Comparison of ENCODE assay signal across 20 mouse cellular contexts in genomic region chr12:27143310-27143709, GRCm38 (mm10).
DNase-seq lines count a peak whose midpoint lies in the region; ATAC-seq lines count a peak whose summit lies in the region.
"Had no signal": no experiment of that assay in that cellular context is flagged by ENCODE, and none has a peak within 500 bp of the region (broad histone marks: within the 10 kb centered on the region; RNA-seq: fewer than 3 reads in every experiment).

No protein-coding gene starts in this region.

- no peak overlapping the region for H3K27ac ChIP-seq in kidney, embryonic 16.5 days (ENCODE audit: low read length)
- peak overlapping the region; percentile 55 for H3K27ac ChIP-seq in hindbrain, embryonic 12.5 days
- peak overlapping the region; percentile 34 for H3K27ac ChIP-seq in midbrain, embryonic 16.5 days (ENCODE audit: low read length)
- H3K27ac ChIP-seq in intestine, embryonic 16.5 days (ENCODE audit: low read length), result no peak overlapping the region
- H3K27ac ChIP-seq: heart, adult 2 months; heart, embryonic 15.5 days had no signal

- no peak for DNase-seq in kidney, postnatal 14 days
- DNase-seq in Muller cell, postnatal 12 days (ENCODE audit: inconsistent ontology term), result peak; percentile 20
- no peak for DNase-seq in testis, postnatal 14 days (ENCODE audit: low spot score)
- DNase-seq: adrenal gland, postnatal 25 days; B cell, adult 2 months; cerebellum, adult 9-10 months; gastrocnemius, postnatal 10 days; heart, adult 2 months; kidney, adult 8-10 months; lung, adult 2 months; lung, postnatal 4 days; spleen, adult 18-20 months had no signal

- no peak overlapping the region for H3K4me3 ChIP-seq in kidney, embryonic 16.5 days (ENCODE audit: low read length)
- H3K4me3 ChIP-seq in hindbrain, embryonic 12.5 days, result no peak overlapping the region
- H3K4me3 ChIP-seq in midbrain, embryonic 16.5 days (ENCODE audit: low read depth, low read length), result no peak overlapping the region
- H3K4me3 ChIP-seq in intestine, embryonic 16.5 days (ENCODE audit: low read length), result no peak overlapping the region
- H3K4me3 ChIP-seq: heart, adult 2 months; heart, embryonic 15.5 days had no signal

- H3K9me3 ChIP-seq in kidney, embryonic 16.5 days (ENCODE audit: low read length), result no peaks in the 10 kb centered on the region
- no peaks in the 10 kb centered on the region for H3K9me3 ChIP-seq in hindbrain, embryonic 12.5 days (replicated peaks)
- H3K9me3 ChIP-seq in midbrain, embryonic 16.5 days (replicated peaks; ENCODE audit: control insufficient read depth, low read length, poor library complexity, severe bottlenecking), result no peaks in the 10 kb centered on the region
- no peaks in the 10 kb centered on the region for H3K9me3 ChIP-seq in intestine, embryonic 16.5 days (ENCODE audit: control insufficient read depth, low read length)
- H3K9me3 ChIP-seq: heart, embryonic 15.5 days had no signal

- H3K4me2 ChIP-seq in kidney, embryonic 16.5 days (replicated peaks; ENCODE audit: low read depth, low read length), result no peak overlapping the region
- no peak overlapping the region for H3K4me2 ChIP-seq in hindbrain, embryonic 12.5 days (replicated peaks)
- H3K4me2 ChIP-seq in midbrain, embryonic 16.5 days (ENCODE audit: low read length), result no peak overlapping the region
- no peak overlapping the region for H3K4me2 ChIP-seq in intestine, embryonic 16.5 days (ENCODE audit: low read depth, low read length)
- H3K4me2 ChIP-seq: heart, embryonic 15.5 days; liver, embryonic 11.5 days had no signal

- WGBS in kidney, embryonic 16.5 days, result 38% methylated on average over 8 of the region's 8 CpGs
- WGBS in hindbrain, embryonic 12.5 days, result 52% methylated on average over 8 of the region's 8 CpGs
- WGBS in midbrain, embryonic 16.5 days, result 64% methylated on average over 8 of the region's 8 CpGs
- 71% methylated on average over 8 of the region's 8 CpGs for WGBS in intestine, embryonic 16.5 days

- H3K27me3 ChIP-seq in kidney, embryonic 16.5 days (ENCODE audit: insufficient read depth, low read length), result no peaks in the 10 kb centered on the region
- no peaks in the 10 kb centered on the region for H3K27me3 ChIP-seq in hindbrain, embryonic 12.5 days
- H3K27me3 ChIP-seq in midbrain, embryonic 16.5 days (ENCODE audit: control insufficient read depth, insufficient read depth, low read depth, low read length), result no peaks in the 10 kb centered on the region
- H3K27me3 ChIP-seq in intestine, embryonic 16.5 days (replicated peaks; ENCODE audit: control insufficient read depth, insufficient read depth, low read length), result no peaks in the 10 kb centered on the region
- H3K27me3 ChIP-seq: heart, embryonic 15.5 days; Patski had no signal

- H3K36me3 ChIP-seq in kidney, embryonic 16.5 days (ENCODE audit: insufficient read depth, low read length), result no peaks in the 10 kb centered on the region
- H3K36me3 ChIP-seq in hindbrain, embryonic 12.5 days, result no peaks in the 10 kb centered on the region
- H3K36me3 ChIP-seq in midbrain, embryonic 16.5 days (ENCODE audit: control insufficient read depth, insufficient read depth, low read length), result no peaks in the 10 kb centered on the region
- no peaks in the 10 kb centered on the region for H3K36me3 ChIP-seq in intestine, embryonic 16.5 days (ENCODE audit: control insufficient read depth, insufficient read depth, low read length)
- H3K36me3 ChIP-seq: heart, embryonic 15.5 days had no signal

- peaks cover 7% of the 10 kb centered on the region; the same call in 1 of the 2 replicates for H3K4me1 ChIP-seq in kidney, embryonic 16.5 days (ENCODE audit: insufficient read depth, low read length)
- peaks cover 32% of the 10 kb centered on the region for H3K4me1 ChIP-seq in hindbrain, embryonic 12.5 days
- H3K4me1 ChIP-seq in midbrain, embryonic 16.5 days (ENCODE audit: control insufficient read depth, insufficient read depth, low read length), result peaks cover 17% of the 10 kb centered on the region
- H3K4me1 ChIP-seq in intestine, embryonic 16.5 days (ENCODE audit: control insufficient read depth, insufficient read depth, low read length), result peaks cover 7% of the 10 kb centered on the region; the same call in 1 of the 2 replicates

- ATAC-seq in kidney, embryonic 16.5 days (ENCODE audit: low FRiP score, low TSS enrichment), result peak; percentile 40; the same call in 1 of the 2 replicates
- ATAC-seq in hindbrain, embryonic 12.5 days (ENCODE audit: low FRiP score), result no peak
- ATAC-seq in midbrain, embryonic 16.5 days, result no peak
- no peak for ATAC-seq in intestine, embryonic 16.5 days
- ATAC-seq: activated CD4-positive, CD25-positive, alpha-beta regulatory T cell, adult 4 months; Patski had no signal

- no peak overlapping the region for H3K9ac ChIP-seq in kidney, embryonic 16.5 days (replicated peaks; ENCODE audit: low read length)
- no peak overlapping the region for H3K9ac ChIP-seq in hindbrain, embryonic 12.5 days
- H3K9ac ChIP-seq in midbrain, embryonic 16.5 days (ENCODE audit: low read depth, low read length), result no peak overlapping the region
- H3K9ac ChIP-seq in intestine, embryonic 16.5 days (ENCODE audit: low read depth, low read length), result no peak overlapping the region
- H3K9ac ChIP-seq: heart, embryonic 15.5 days had no signal

Comparison
In these comparisons a context has a peak if more than half of its experiments do, and no peak if none do; other contexts are left out.
1. H3K27ac ChIP-seq: peak in hindbrain, embryonic 12.5 days (single experiment) and midbrain, embryonic 16.5 days (single experiment); none in kidney, embryonic 16.5 days (single experiment) and intestine, embryonic 16.5 days (single experiment).